Mouse (Mus musculus): Measurements from ENCODE around the gene Prpf18. TPM values are rescaled to one million over a fixed set of nuclear protein-coding genes. Genes with fewer than 3 reads are reported as not detected.

Prpf18 gene
- 32.5 and 33.0 TPM in 2 replicates for polyA plus RNA-seq (2014; fragmentation: Nextera tagmentation; extraction: Ambion mirVana)

- no peaks in the 10 kb centered on the region for H3K9me3 ChIP-seq (ENCODE audit: control insufficient read depth, low read depth, low read length)
- no peaks in the 10 kb centered on the region for H3K27me3 ChIP-seq (ENCODE audit: control insufficient read depth, insufficient read depth, low read length)
- 1% methylated on average over 40 of the region's 40 CpGs for WGBS
- 0 out of 2 replicates have a peak, but pooled peaks cover 3% of the 10 kb centered on the region for H3K4me1 ChIP-seq (ENCODE audit: control insufficient read depth, insufficient read depth, low read length)
- H3K4me2 ChIP-seq (replicated peaks; ENCODE audit: low read depth, low read length), result peak within 1 kb of the TSS; percentile 85
- H3K36me3 ChIP-seq (ENCODE audit: control insufficient read depth, insufficient read depth, low read length), result peaks cover 3% of the 10 kb centered on the region; the same call in 1 of the 2 replicates
- H3K4me3 ChIP-seq (ENCODE audit: low read depth, low read length), result peak within 1 kb of the TSS; percentile 94
- peak; percentile 84 for ATAC-seq (ENCODE audit: insufficient number of reproducible peaks, insufficient read depth, low FRiP score, low read depth)
- peak within 1 kb of the TSS; percentile 88 for H3K9ac ChIP-seq (replicated peaks; ENCODE audit: low read depth, low read length)
- 0 out of 2 replicates have a peak within 1 kb of the TSS, but pooled peaks have one; percentile 72 for H3K27ac ChIP-seq (ENCODE audit: low read length)
Observed at GRCm38 (mm10) chr2:4651500-4652285, at the start of gene Prpf18. Gene Prpf18 (minus strand): TSS chr2:4652113.

GRCm38 (mm10) chr2:4679886-4680285 lies 28.0 kb upstream of the Prpf18 start:
- Histone ChIP-seq H3K4me2 (replicated peaks; ENCODE audit: low read depth, low read length) (no peak overlapping the region), H3K27ac (ENCODE audit: low read length) (no peak overlapping the region), H3K36me3 (ENCODE audit: control insufficient read depth, insufficient read depth, low read length) (no peaks in the 10 kb centered on the region), H3K9me3 (ENCODE audit: control insufficient read depth, low read depth, low read length) (no peaks in the 10 kb centered on the region), H3K4me3 (ENCODE audit: low read depth, low read length) (no peak overlapping the region), H3K27me3 (ENCODE audit: control insufficient read depth, insufficient read depth, low read length) (no peaks in the 10 kb centered on the region), H3K4me1 (ENCODE audit: control insufficient read depth, insufficient read depth, low read length) (no peaks in the 10 kb centered on the region), H3K9ac (replicated peaks; ENCODE audit: low read depth, low read length) (no peak overlapping the region)
- WGBS, result 82% methylated on average over 3 of the region's 3 CpGs
- ATAC-seq (ENCODE audit: insufficient number of reproducible peaks, insufficient read depth, low FRiP score, low read depth), result no peak

GRCm38 (mm10) chr2:4671636-4672035 lies 19.7 kb upstream of the Prpf18 start:
- WGBS, result 80% methylated on average over 8 of the region's 8 CpGs
- Histone ChIP-seq H3K9ac (replicated peaks; ENCODE audit: low read depth, low read length) (no peak overlapping the region), H3K27ac (ENCODE audit: low read length) (no peak overlapping the region), H3K27me3 (ENCODE audit: control insufficient read depth, insufficient read depth, low read length) (no peaks in the 10 kb centered on the region), H3K4me2 (replicated peaks; ENCODE audit: low read depth, low read length) (no peak overlapping the region), H3K4me1 (ENCODE audit: control insufficient read depth, insufficient read depth, low read length) (no peaks in the 10 kb centered on the region), H3K36me3 (ENCODE audit: control insufficient read depth, insufficient read depth, low read length) (no peaks in the 10 kb centered on the region), H3K9me3 (ENCODE audit: control insufficient read depth, low read depth, low read length) (no peaks in the 10 kb centered on the region), H3K4me3 (ENCODE audit: low read depth, low read length) (no peak overlapping the region)
- ATAC-seq (ENCODE audit: insufficient number of reproducible peaks, insufficient read depth, low FRiP score, low read depth), result no peak

GRCm38 (mm10) chr2:4669701-4670100 lies 17.8 kb upstream of the Prpf18 start:
- 85% methylated on average over 8 of the region's 8 CpGs for WGBS
- H3K9me3 ChIP-seq (ENCODE audit: control insufficient read depth, low read depth, low read length), result no peaks in the 10 kb centered on the region

GRCm38 (mm10) chr2:4668626-4669025 lies 16.7 kb upstream of the Prpf18 start:
- no peak overlapping the region for H3K4me3 ChIP-seq (ENCODE audit: low read depth, low read length)
- H3K36me3 ChIP-seq (ENCODE audit: control insufficient read depth, insufficient read depth, low read length), result no peaks in the 10 kb centered on the region
- H3K9me3 ChIP-seq (ENCODE audit: control insufficient read depth, low read depth, low read length), result no peaks in the 10 kb centered on the region
- no peaks in the 10 kb centered on the region for H3K27me3 ChIP-seq (ENCODE audit: control insufficient read depth, insufficient read depth, low read length)
- ATAC-seq (ENCODE audit: insufficient number of reproducible peaks, insufficient read depth, low FRiP score, low read depth), result no peak
- WGBS, result 77% methylated on average over 2 of the region's 2 CpGs
- H3K27ac ChIP-seq (ENCODE audit: low read length), result no peak overlapping the region
- H3K4me2 ChIP-seq (replicated peaks; ENCODE audit: low read depth, low read length), result no peak overlapping the region
- no peaks in the 10 kb centered on the region for H3K4me1 ChIP-seq (ENCODE audit: control insufficient read depth, insufficient read depth, low read length)
- H3K9ac ChIP-seq (replicated peaks; ENCODE audit: low read depth, low read length), result no peak overlapping the region

More at GRCm38 (mm10) chr2:4669701-4670100, 17.8 kb upstream of the Prpf18 start:
- H3K4me1 ChIP-seq (ENCODE audit: control insufficient read depth, insufficient read depth, low read length), result no peaks in the 10 kb centered on the region
- no peak overlapping the region for H3K27ac ChIP-seq (ENCODE audit: low read length)
- no peaks in the 10 kb centered on the region for H3K36me3 ChIP-seq (ENCODE audit: control insufficient read depth, insufficient read depth, low read length)
- ATAC-seq (ENCODE audit: insufficient number of reproducible peaks, insufficient read depth, low FRiP score, low read depth), result no peak
- H3K27me3 ChIP-seq (ENCODE audit: control insufficient read depth, insufficient read depth, low read length), result no peaks in the 10 kb centered on the region
- H3K4me2 ChIP-seq (replicated peaks; ENCODE audit: low read depth, low read length), result no peak overlapping the region
- H3K4me3 ChIP-seq (ENCODE audit: low read depth, low read length), result no peak overlapping the region
- H3K9ac ChIP-seq (replicated peaks; ENCODE audit: low read depth, low read length), result no peak overlapping the region

GRCm38 (mm10) chr2:4660677-4661076 lies 8.8 kb upstream of the Prpf18 start:
- Histone ChIP-seq H3K36me3 (ENCODE audit: control insufficient read depth, insufficient read depth, low read length) (no peaks in the 10 kb centered on the region), H3K27ac (ENCODE audit: low read length) (no peak overlapping the region), H3K4me3 (ENCODE audit: low read depth, low read length) (no peak overlapping the region), H3K4me2 (replicated peaks; ENCODE audit: low read depth, low read length) (no peak overlapping the region), H3K4me1 (ENCODE audit: control insufficient read depth, insufficient read depth, low read length) (no peaks in the 10 kb centered on the region), H3K9me3 (ENCODE audit: control insufficient read depth, low read depth, low read length) (no peaks in the 10 kb centered on the region), H3K9ac (replicated peaks; ENCODE audit: low read depth, low read length) (no peak overlapping the region), H3K27me3 (ENCODE audit: control insufficient read depth, insufficient read depth, low read length) (no peaks in the 10 kb centered on the region)
- ATAC-seq (ENCODE audit: insufficient number of reproducible peaks, insufficient read depth, low FRiP score, low read depth), result no peak
- WGBS, result 81% methylated on average over 2 of the region's 2 CpGs

GRCm38 (mm10) chr2:4649646-4650045 lies 2.3 kb downstream of the Prpf18 start:
- Histone ChIP-seq H3K27me3 (ENCODE audit: control insufficient read depth, insufficient read depth, low read length) (no peaks in the 10 kb centered on the region), H3K4me3 (ENCODE audit: low read depth, low read length) (no peak overlapping the region), H3K27ac (ENCODE audit: low read length) (no peak overlapping the region), H3K4me2 (replicated peaks; ENCODE audit: low read depth, low read length) (no peak overlapping the region), H3K4me1 (ENCODE audit: control insufficient read depth, insufficient read depth, low read length) (0 out of 2 replicates have a peak, but pooled peaks cover 3% of the 10 kb centered on the region), H3K9me3 (ENCODE audit: control insufficient read depth, low read depth, low read length) (no peaks in the 10 kb centered on the region), H3K36me3 (ENCODE audit: control insufficient read depth, insufficient read depth, low read length) (peaks cover 18% of the 10 kb centered on the region; the same call in 1 of the 2 replicates), H3K9ac (replicated peaks; ENCODE audit: low read depth, low read length) (no peak overlapping the region)
- no peak for ATAC-seq (ENCODE audit: insufficient number of reproducible peaks, insufficient read depth, low FRiP score, low read depth)
- 98% methylated on average over 2 of the region's 2 CpGs for WGBS

GRCm38 (mm10) chr2:4648094-4648493 lies 3.8 kb downstream of the Prpf18 start:
- ATAC-seq (ENCODE audit: insufficient number of reproducible peaks, insufficient read depth, low FRiP score, low read depth), result no peak
- H3K36me3 ChIP-seq (ENCODE audit: control insufficient read depth, insufficient read depth, low read length), result peaks cover 24% of the 10 kb centered on the region; the same call in 1 of the 2 replicates
- H3K4me1 ChIP-seq (ENCODE audit: control insufficient read depth, insufficient read depth, low read length), result 0 out of 2 replicates have a peak, but pooled peaks cover 3% of the 10 kb centered on the region
- H3K9me3 ChIP-seq (ENCODE audit: control insufficient read depth, low read depth, low read length), result no peaks in the 10 kb centered on the region
- no peak overlapping the region for H3K4me2 ChIP-seq (replicated peaks; ENCODE audit: low read depth, low read length)
- no peaks in the 10 kb centered on the region for H3K27me3 ChIP-seq (ENCODE audit: control insufficient read depth, insufficient read depth, low read length)
- H3K4me3 ChIP-seq (ENCODE audit: low read depth, low read length), result no peak overlapping the region
- H3K27ac ChIP-seq (ENCODE audit: low read length), result no peak overlapping the region
- H3K9ac ChIP-seq (replicated peaks; ENCODE audit: low read depth, low read length), result no peak overlapping the region
- WGBS, result 90% methylated on average over 4 of the region's 4 CpGs

Measured in stomach, embryonic 14.5 days (tissue).